Mouse (Mus musculus) MEL-GATA-1-ER (cell line): Measurements from ENCODE around the gene Kif18b.

ENCODE experiments used
- DNase-seq: peaks from one replicate; pipeline ENCODE4 v3.0.0-alpha.2; 2012; ENCODE audit warnings: low read depth; ENCODE audit errors: extremely low read depth

Gene Kif18b

GRCm38 (mm10) chr11:102939024-102939675 is 14.2 kb upstream of the Kif18b start:
- no peak for DNase-seq

- no peak for DNase-seq
Observed at GRCm38 (mm10) chr11:102937529-102938182, 12.7 kb upstream of the Kif18b start.

GRCm38 (mm10) chr11:102936272-102936671 is 11.3 kb upstream of the Kif18b start:
- DNase-seq = no peak

GRCm38 (mm10) chr11:102930672-102931071 is 5.7 kb upstream of the Kif18b start:
- no peak for DNase-seq

GRCm38 (mm10) chr11:102925351-102925717 is 410 bp upstream of the Kif18b start:
- DNase-seq = peak; percentile 80

GRCm38 (mm10) chr11:102921491-102921890 is 3.4 kb downstream of the Kif18b start:
- DNase-seq = no peak

GRCm38 (mm10) chr11:102918077-102918476 is 6.8 kb downstream of the Kif18b start:
- no peak for DNase-seq

- no peak for DNase-seq
Observed at GRCm38 (mm10) chr11:102915380-102915779, 9.5 kb downstream of the Kif18b start.

- DNase-seq = no peak
Observed at GRCm38 (mm10) chr11:102911376-102911775, 13.5 kb downstream of the Kif18b start.

- DNase-seq = no peak
Observed at GRCm38 (mm10) chr11:102903654-102904053, 21.3 kb downstream of the Kif18b start.

- no peak for DNase-seq
Observed at GRCm38 (mm10) chr11:102902107-102902506, 22.8 kb downstream of the Kif18b start.

GRCm38 (mm10) chr11:102901199-102901598 is 23.7 kb downstream of the Kif18b start:
- no peak for DNase-seq

GRCm38 (mm10) chr11:102900763-102901162 is 24.2 kb downstream of the Kif18b start, which contains the start of gene Gfap:
TSS of gene Gfap (minus strand) at chr11:102900912.
- DNase-seq = no peak

- no peak for DNase-seq
Observed at GRCm38 (mm10) chr11:102898408-102898807, 26.5 kb downstream of the Kif18b start.

- DNase-seq = no peak
Observed at GRCm38 (mm10) chr11:102896641-102897040, 28.3 kb downstream of the Kif18b start.

- peak; percentile 67 for DNase-seq
Observed at GRCm38 (mm10) chr11:102895779-102896178, 29.1 kb downstream of the Kif18b start.

- DNase-seq = no peak
Observed at GRCm38 (mm10) chr11:102894716-102895115, 30.2 kb downstream of the Kif18b start.

- no peak for DNase-seq
Observed at GRCm38 (mm10) chr11:102893015-102893651, 31.8 kb downstream of the Kif18b start.

GRCm38 (mm10) chr11:102890096-102890495 is 34.8 kb downstream of the Kif18b start:
- no peak for DNase-seq

- DNase-seq = no peak
Observed at GRCm38 (mm10) chr11:102888135-102888534, 36.8 kb downstream of the Kif18b start.

GRCm38 (mm10) chr11:102887433-102887832 is 37.5 kb downstream of the Kif18b start:
- no peak for DNase-seq

GRCm38 (mm10) chr11:102884616-102885219 is 40.2 kb downstream of the Kif18b start, which contains the start of gene Fam187a:
TSS of gene Fam187a (plus strand) at chr11:102885169.
- DNase-seq = no peak
